Mouse (Mus musculus) liver, embryonic 14.5 days (tissue): Measurements from ENCODE around the gene Hspb9. TPM values are rescaled to one million over a fixed set of nuclear protein-coding genes. Genes with fewer than 3 reads are reported as not detected.
A peak's percentile ranks its signal among the peaks of the same experiment; 100 is the strongest.

Experiments used
- ATAC-seq: fragments of 200-750 bp; cut with Nextera tagmentation; 2 replicates; pipeline ENCODE4 v1.8.0; 2017; ENCODE audit warnings: moderate number of reproducible peaks, mild to moderate bottlenecking, moderate library complexity; ENCODE audit not compliant: insufficient read depth
- DNase-seq, 3 experiments: peaks; one replicate each; pipeline ENCODE4 v3.0.0-alpha.2; 2012 to 2013; ENCODE audit warnings: low read depth in 3 of 3, low spot score in 3 of 3
- H3K27ac ChIP-seq: fragments of 300-500 bp; sonication (generic); 2 replicates; pipeline ENCODE4 v1.5.1; 2014; ENCODE audit warnings: moderate library complexity, mild to moderate bottlenecking, control low read depth, inconsistent platforms
- H3K27me3 ChIP-seq: fragments of 300-500 bp; sonication (generic); 2 replicates; pipeline ENCODE4 v1.6.1; 2014; ENCODE audit warnings: mild to moderate bottlenecking, low read length, moderate library complexity; ENCODE audit not compliant: control insufficient read depth, insufficient read depth
- H3K36me3 ChIP-seq: fragments of 300-500 bp; sonication (generic); replicated peaks from 2 replicates; pipeline ENCODE4 v1.6.1; 2014; ENCODE audit warnings: low read depth; ENCODE audit not compliant: control insufficient read depth, insufficient read depth
- H3K4me1 ChIP-seq, 2 experiments: fragments of 200-500 bp in 1 of 2; fragments of 300-500 bp in 1 of 2; sonication (generic) in 1 of 2; replicated peaks; 2 replicates each; pipeline ENCODE4 v1.6.1; 2012 to 2014; ENCODE audit warnings: antibody characterized with exemption in 1 of 2, inconsistent platforms in 1 of 2, low read length in 1 of 2; ENCODE audit not compliant: control insufficient read depth in 2 of 2, insufficient read depth in 2 of 2
- H3K4me2 ChIP-seq: fragments of 300-500 bp; sonication (generic); 2 replicates; pipeline ENCODE4 v1.6.1; 2014; ENCODE audit warnings: low read depth, mild to moderate bottlenecking, control low read depth, moderate library complexity
- H3K4me3 ChIP-seq, 2 experiments: fragments of 200-500 bp in 1 of 2; fragments of 300-500 bp in 1 of 2; sonication (generic) in 1 of 2; 2 replicates each; pipeline ENCODE4 v1.5.1; 2012 to 2014; ENCODE audit warnings: low read depth in 2 of 2, low read length in 2 of 2, mild to moderate bottlenecking in 2 of 2, control low read depth in 1 of 2, inconsistent platforms in 1 of 2, moderate library complexity in 1 of 2; ENCODE audit not compliant: insufficient read depth in 1 of 2
- H3K9ac ChIP-seq: fragments of 300-500 bp; sonication (generic); replicated peaks from 2 replicates; pipeline ENCODE4 v1.6.1; 2014; ENCODE audit warnings: mild to moderate bottlenecking, control low read depth, moderate library complexity
- H3K9me3 ChIP-seq: fragments of 300-500 bp; sonication (generic); 2 replicates; pipeline ENCODE4 v1.6.1; 2016; ENCODE audit warnings: low read length, mixed read lengths; ENCODE audit not compliant: control insufficient read depth
- CTCF ChIP-seq: IDR thresholded peaks from 2 replicates; pipeline ENCODE4 v1.5.1; 2016; ENCODE audit warnings: antibody characterized with exemption, low read depth, control low read depth
- EP300 ChIP-seq: IDR thresholded peaks from 2 replicates; pipeline ENCODE4 v1.6.1; 2016; ENCODE audit warnings: antibody characterized with exemption, low read depth
- WGBS: fragments of 180-500 bp; shearing (Covaris S2); extraction: QIAGEN DNeasy Blood & Tissue Kit; methylation state at CpG from one replicate; pipeline ENCODE4 v1.1.7; 2014; ENCODE audit not compliant: insufficient replicate concordance; 5-methylcytosine and 5-hydroxymethylcytosine counted together
- polyA plus RNA-seq, 2 experiments: library from polyadenylated mRNA; depleted of rRNA in 1 of 2; stranded (reverse) in 1 of 2; unstranded in 1 of 2; fragments of >200 nt; fragmentation: Nextera tagmentation in 1 of 2; extraction: Ambion mirVana in 1 of 2; gene quantifications; 2 replicates each; pipeline versions ENCODE4 v1.2.1 to v1.2.3; 2012 to 2014

Gene Hspb9
- polyA plus RNA-seq, 2 experiments = 0.14 TPM; not detected in 1

DNA sequence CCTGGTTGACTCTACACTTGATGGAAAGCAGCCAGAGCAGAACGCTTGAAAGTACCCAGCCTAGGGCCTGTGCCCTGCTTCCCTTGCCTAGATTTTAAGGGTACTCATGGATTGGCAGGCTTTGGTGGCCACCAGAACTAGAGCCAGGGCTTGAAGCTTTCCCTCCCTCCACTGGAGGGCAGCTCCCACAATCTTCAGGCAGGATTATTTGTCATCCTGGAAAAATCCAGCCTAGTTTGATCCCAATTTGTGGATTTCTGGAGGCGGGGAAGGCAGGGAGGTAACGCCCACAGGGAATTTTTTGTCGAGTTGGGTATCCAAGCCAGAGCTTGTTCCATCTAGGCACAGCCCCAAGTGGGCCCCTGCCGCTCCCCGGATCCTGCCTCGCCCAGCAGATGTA, 23.3 kb upstream of the Hspb9 start:
- no peak for DNase-seq
- TF ChIP-seq CTCF = no peak
- TF ChIP-seq EP300 = no peak
- no peaks in the 10 kb centered on the region; a peak in 1 of 4 replicates for H3K4me1 ChIP-seq
- no peak overlapping the region for H3K4me3 ChIP-seq
- H3K27me3 ChIP-seq = no peaks in the 10 kb centered on the region
- H3K9ac ChIP-seq = no peak overlapping the region
- WGBS = 60% methylated on average over 7 of the region's 7 CpGs
- no peaks in the 10 kb centered on the region for H3K9me3 ChIP-seq
- H3K36me3 ChIP-seq = no peaks in the 10 kb centered on the region
- H3K4me2 ChIP-seq = no peak overlapping the region
- no peak for ATAC-seq
- H3K27ac ChIP-seq = no peak overlapping the region

DNA sequence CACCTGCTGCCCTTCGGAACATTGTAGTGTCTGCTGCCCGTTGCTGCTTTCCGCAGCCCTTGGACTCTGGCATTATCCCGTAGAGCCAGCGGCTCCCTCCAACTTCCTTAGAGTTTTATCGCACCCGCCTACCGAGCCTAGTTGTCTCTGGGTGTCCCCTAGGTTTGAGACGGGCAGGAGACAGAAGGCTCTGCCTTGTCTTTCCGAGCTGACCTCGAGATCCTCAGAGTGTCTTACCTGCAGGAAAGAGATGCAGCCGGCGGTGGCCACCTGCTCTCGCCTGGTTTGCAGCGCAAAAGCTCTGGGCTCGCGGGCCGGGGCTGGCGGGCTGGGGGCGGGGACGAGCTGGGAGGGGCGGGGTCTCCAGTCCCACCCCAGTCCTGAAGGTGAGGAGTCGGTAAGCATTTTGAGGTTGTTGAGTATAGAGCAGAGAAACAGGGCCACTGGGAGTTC, 21.5 kb upstream of the Hspb9 start, which contains the start of gene Zfp385c:
TSS of gene Zfp385c (minus strand) at position 292 of the 453 bp plus-strand sequence.
- no peak for ATAC-seq
- TF ChIP-seq CTCF = no peak
- DNase-seq = no peak
- Histone ChIP-seq H3K4me1 (no peaks in the 10 kb centered on the region; a peak in 1 of 4 replicates), H3K27ac (no peak within 1 kb of the TSS), H3K9me3 (no peaks in the 10 kb centered on the region), H3K36me3 (no peaks in the 10 kb centered on the region), H3K4me2 (peak within 1 kb of the TSS; percentile 44), H3K27me3 (no peaks in the 10 kb centered on the region), H3K4me3 (peak within 1 kb of the TSS in 1 of 2 experiments; percentile 16; a peak in 1 of 4 replicates), H3K9ac (no peak within 1 kb of the TSS)
- WGBS = under 1% methylated on average over 23 of the region's 23 CpGs

DNA sequence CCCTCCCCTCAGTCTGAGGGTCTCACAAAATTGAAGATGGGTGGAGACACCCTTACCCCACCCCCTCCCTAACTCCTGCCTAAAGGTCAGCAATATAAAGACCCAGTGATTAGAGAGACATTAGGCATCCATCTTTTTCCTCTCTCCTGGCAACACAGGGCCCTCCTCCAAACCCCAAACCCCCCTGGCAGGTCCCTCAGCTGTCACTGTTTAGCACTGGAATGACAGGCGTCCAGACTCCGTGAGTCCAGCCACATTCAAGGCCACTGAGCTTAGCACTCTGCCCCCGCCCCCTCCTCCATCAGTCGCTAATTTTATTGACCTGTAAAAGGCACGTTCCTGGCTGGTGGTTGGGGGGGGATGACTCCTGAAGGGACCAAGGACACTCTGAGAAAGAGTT, 20.5 kb upstream of the Hspb9 start:
- Histone ChIP-seq H3K4me2 (no peak overlapping the region), H3K27ac (no peak overlapping the region), H3K9ac (no peak overlapping the region), H3K9me3 (no peaks in the 10 kb centered on the region), H3K27me3 (no peaks in the 10 kb centered on the region), H3K36me3 (no peaks in the 10 kb centered on the region), H3K4me3 (no peak overlapping the region), H3K4me1 (no peaks in the 10 kb centered on the region; a peak in 1 of 4 replicates)
- TF ChIP-seq EP300 (no peak), CTCF (no peak)
- WGBS = 29% methylated on average over 5 of the region's 5 CpGs
- ATAC-seq (no peak), DNase-seq (no peak)

DNA sequence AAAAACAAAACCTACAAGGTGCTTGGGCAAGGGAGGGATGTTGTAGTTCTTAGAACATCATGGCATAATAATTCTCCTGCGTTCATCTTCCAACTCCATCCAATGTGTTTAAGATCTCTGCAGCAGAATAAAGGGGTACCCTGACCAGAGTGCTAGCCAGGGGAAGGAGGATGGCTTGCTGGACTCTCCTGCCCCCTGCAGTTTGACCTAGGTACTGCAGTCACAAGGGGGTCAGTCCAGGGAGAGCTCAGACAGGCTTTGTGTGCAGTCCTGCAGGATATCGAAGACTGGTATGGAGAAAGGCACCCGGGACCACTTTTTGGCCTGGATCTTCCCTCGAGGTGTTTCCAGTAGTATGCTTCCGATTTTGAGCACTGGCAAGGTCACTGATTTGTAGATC, 18.7 kb upstream of the Hspb9 start:
- H3K4me3 ChIP-seq = no peak overlapping the region
- WGBS = 26% methylated on average over 5 of the region's 5 CpGs
- ATAC-seq (no peak), DNase-seq (peak in 1 of 3 experiments; percentile 30)
- H3K4me1 ChIP-seq = no peaks in the 10 kb centered on the region; a peak in 1 of 4 replicates
- no peaks in the 10 kb centered on the region for H3K36me3 ChIP-seq
- no peaks in the 10 kb centered on the region for H3K9me3 ChIP-seq
- no peak overlapping the region for H3K4me2 ChIP-seq
- TF ChIP-seq EP300 (no peak), CTCF (peak; percentile 94)
- no peak overlapping the region for H3K27ac ChIP-seq
- no peak overlapping the region for H3K9ac ChIP-seq
- H3K27me3 ChIP-seq = no peaks in the 10 kb centered on the region

DNA sequence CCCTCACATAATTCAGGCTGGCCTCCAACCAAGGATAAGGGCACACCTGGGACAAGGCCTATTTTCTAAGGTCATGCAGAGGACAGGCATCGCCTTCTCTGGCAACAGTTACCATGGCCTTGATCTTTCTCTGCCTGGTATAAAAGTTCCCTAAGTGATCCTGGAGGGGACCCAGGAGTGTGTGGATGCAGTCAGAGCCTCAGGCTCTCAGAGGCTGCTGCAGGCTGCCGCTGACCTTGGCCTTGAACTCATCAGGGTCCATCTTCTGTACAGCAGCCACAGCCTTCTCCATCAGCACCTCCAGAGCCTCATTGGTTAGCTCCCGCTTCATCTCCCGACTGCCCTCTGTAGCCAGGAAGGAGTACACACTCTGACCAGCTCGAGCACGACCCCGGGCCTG, 15.7 kb upstream of the Hspb9 start:
- Histone ChIP-seq H3K4me1 (peaks cover 3 to 6% of the 10 kb centered on the region in 2 experiments; a peak in 2 of 4 replicates), H3K36me3 (no peaks in the 10 kb centered on the region), H3K9me3 (no peaks in the 10 kb centered on the region), H3K4me2 (no peak overlapping the region), H3K27ac (no peak overlapping the region), H3K9ac (no peak overlapping the region), H3K4me3 (no peak overlapping the region), H3K27me3 (no peaks in the 10 kb centered on the region)
- TF ChIP-seq CTCF = no peak
- no peak for TF ChIP-seq EP300
- DNase-seq (no peak), ATAC-seq (no peak)
- WGBS = 66% methylated on average over 7 of the region's 7 CpGs
